Mouse (Mus musculus): ENCODE data around the gene Thap4. TPM values are rescaled to one million over a fixed set of nuclear protein-coding genes. Genes with fewer than 3 reads are reported as not detected.
"Not testable (repeated sequence)": the region's sequence is repeated elsewhere in the genome, so short reads cannot be mapped to it uniquely, and the experiment has no call there.

Thap4 gene
- total RNA-seq (2017), result 19.9 and 25.1 TPM in 2 replicates

DNA sequence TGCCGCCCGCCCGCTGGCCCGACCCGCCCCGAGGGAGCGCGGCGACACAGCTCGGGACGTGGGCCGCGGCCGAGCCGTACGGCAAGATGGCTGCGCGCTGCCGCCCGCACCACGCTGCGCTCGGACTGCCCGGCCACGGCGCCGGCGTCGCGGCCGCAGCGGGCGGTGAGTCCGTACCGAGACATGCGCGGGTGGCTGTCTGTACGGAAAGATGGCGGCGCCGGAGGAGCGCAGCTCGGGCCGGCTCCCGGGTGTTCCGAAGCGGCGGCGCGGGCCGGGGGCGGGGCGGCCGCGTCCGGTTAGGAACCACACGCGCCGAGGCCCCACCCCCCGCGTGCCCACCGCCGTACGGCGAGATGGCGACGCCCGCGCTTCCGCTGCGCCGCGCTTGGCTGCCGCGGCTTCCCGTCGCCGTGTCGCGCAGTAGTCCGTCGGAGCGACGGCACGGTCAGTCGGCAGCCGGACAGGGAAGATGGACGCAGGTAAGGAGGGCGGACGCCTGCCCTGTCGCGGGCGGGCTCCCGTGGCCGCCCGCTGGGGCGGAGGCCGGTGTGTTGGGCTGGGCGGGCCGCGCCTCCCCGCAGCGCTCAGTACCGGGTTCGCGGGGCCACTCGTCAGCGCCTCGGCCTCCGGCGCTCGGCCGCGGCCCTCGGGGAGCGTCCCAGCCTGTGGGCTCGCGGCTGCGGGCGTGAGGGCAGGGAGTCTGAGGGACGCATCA, at the start of gene Thap4:
Thap4 (minus strand) TSS at position 292 of the 718 bp plus-strand sequence.
- peak; percentile 68 to 69 for ATAC-seq (replicated peaks in 1 of 2; ENCODE audit: insufficient read depth in 1 of 2, low FRiP score in 2 of 2, low TSS enrichment in 1 of 2, low read depth in 1 of 2, poor library complexity in 2 of 2, severe bottlenecking in 2 of 2)

DNA sequence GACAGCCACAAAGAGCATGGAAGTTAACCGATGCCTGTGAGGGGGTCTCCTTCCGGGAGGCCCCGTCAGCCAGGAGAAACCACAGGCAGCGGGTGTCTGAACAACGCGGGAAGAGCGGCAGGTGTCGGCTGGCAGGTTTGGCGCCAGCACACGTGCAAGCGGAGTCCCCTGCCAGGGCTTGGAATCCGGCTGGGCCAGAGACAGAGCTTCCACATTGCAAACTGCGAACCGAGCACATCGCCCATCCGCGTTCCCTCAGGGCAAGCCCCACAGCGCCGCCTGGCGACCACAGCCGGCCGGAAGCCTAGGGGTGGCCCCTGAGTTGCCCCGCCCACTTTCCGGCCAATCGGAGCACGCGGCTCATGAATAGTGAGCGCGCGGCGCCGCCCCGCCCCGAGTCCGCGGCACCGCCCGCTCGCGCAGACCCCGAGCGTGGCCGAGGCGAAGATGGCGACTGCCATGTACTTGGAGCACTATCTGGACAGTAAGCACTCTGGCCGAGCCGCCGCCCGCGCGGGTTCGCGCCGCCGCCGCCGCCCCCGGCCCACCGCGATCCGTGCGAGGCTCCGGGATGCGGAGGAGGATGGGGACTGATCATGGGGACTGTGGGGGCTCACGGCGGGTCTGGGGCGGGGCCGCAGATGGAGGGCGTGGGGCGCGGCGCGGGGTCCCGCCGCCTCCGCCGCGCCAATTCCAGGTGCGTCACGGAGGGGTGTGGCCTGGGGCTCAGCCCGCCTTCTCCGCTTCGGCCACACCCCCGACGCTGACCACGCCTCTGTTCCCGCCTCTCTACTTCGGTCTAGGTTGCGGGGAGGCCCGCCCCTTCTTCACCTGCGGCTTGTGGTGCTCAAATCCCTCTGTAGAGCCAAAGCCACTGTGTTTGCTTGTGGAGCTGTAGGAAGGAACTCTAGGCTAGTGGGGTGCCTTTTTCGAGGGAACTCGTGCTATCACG, 49.2 kb upstream of the Thap4 start, which contains the start of gene Ing5:
Ing5 (plus strand) TSS at position 410 of the 952 bp plus-strand sequence.
- ATAC-seq (replicated peaks in 1 of 2; ENCODE audit: insufficient read depth in 1 of 2, low FRiP score in 2 of 2, low TSS enrichment in 1 of 2, low read depth in 1 of 2, poor library complexity in 2 of 2, severe bottlenecking in 2 of 2), result peak; percentile 70 to 80

DNA sequence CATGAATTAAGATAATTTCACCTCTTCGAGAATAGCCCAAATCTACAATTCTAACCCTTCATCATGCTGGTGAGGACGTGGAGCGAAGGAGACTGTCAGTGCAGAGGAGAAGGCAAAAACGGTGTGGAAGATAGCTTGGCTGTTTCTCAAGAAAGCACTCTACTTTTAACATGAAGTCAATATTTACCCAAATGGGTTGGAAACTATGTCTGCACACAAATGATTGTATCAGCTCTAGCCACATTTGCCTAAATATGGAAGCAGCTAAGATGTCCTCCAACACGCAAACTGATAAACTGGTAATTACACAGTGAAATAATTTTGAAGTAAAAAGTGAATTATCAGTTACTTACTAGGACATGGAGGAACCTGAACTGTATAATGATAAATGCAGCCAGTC, 48.1 kb upstream of the Thap4 start:
- no peak for ATAC-seq (replicated peaks in 1 of 2; ENCODE audit: insufficient read depth in 1 of 2, low FRiP score in 2 of 2, low TSS enrichment in 1 of 2, low read depth in 1 of 2, poor library complexity in 2 of 2, severe bottlenecking in 2 of 2)

DNA sequence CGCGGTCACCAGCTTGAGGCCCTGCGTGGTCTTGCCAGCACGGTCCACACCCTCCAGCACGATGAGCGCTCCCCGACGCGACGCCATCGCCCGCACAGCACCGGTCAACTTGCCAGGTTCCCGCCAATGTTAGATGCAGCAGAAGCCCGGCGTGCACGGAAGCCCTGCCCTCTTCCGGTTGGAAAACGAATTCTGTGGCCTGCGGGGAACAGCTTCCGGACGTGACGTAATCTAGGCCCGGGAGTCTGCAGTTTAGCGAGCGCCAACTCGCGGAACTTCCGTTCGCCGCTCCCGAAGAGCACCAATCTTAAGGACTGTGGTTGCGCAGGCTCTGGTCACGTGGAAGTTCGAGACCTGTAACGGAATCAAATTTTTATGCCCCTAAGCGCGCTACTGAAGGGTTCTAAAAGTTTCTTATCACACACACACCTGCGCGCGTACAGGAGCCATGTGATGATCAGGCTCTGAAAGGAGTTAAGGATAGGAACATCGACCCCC, 47.1 kb upstream of the Thap4 start, which contains the start of gene Dtymk:
Dtymk (minus strand) TSS at position 194 of the 498 bp plus-strand sequence.
- ATAC-seq (replicated peaks in 1 of 2; ENCODE audit: insufficient read depth in 1 of 2, low FRiP score in 2 of 2, low TSS enrichment in 1 of 2, low read depth in 1 of 2, poor library complexity in 2 of 2, severe bottlenecking in 2 of 2), result peak; percentile 76 to 82

DNA sequence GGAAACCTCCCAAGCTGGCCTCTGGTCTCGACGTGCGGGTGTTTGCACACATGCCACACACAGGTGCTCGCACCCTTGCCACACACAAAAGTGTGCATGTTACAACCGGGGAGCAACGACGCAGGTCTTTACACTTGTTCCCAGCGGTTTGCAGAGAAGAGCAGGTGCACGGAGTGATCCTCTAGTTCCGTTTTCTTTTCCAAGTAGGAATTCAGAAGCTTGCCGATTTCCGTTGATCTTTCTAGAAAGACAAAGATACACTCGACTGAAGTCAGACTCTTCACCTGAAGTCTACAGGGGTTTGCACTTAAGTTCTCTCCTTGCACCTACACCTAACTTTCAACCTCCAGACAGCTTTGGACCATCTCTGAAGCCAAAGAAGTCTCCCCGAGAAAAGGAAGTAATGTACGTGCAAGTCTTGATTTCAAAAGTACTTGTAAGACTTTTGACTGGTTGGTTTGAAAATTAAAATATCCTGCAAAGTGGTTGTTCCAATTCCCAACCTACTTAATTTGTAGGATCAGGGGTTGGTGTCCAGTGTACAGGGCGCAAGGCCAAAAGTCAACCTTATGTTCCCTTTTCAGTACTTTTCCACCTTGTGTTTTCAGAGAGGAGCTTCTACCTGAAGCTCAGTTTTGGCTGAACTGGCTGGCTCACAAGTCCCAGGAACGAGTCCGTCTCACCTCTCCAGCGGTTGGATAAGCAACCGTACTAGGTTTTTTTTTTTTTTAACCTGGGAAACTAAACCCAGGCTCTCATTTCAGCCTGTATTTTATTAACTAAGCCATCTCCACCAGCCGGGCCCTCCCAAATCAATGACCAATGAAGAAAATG, 46.2 kb upstream of the Thap4 start:
- ATAC-seq (replicated peaks in 1 of 2; ENCODE audit: insufficient read depth in 1 of 2, low FRiP score in 2 of 2, low TSS enrichment in 1 of 2, low read depth in 1 of 2, poor library complexity in 2 of 2, severe bottlenecking in 2 of 2), result no peak

DNA sequence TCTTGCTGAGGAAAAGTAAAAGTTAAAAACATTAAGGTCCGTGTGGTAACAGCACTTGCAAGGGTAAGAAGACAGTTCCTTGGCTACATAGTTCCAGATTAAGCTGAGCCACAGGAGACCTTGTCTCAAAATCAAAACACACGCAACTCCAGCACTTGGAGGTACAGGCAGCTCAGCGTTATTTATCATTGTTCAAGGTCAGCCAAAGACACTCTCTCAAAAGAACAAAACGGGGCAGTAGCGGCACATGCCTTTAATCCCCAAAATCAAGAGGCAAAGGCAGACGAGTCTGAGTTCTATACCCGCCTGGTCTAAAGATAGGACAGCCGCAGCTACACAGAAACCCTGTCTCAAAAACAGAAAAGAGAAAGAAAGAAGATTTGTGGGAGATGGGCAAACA, 41.2 kb upstream of the Thap4 start:
- no peak for ATAC-seq (replicated peaks in 1 of 2; ENCODE audit: insufficient read depth in 1 of 2, low FRiP score in 2 of 2, low TSS enrichment in 1 of 2, low read depth in 1 of 2, poor library complexity in 2 of 2, severe bottlenecking in 2 of 2)

DNA sequence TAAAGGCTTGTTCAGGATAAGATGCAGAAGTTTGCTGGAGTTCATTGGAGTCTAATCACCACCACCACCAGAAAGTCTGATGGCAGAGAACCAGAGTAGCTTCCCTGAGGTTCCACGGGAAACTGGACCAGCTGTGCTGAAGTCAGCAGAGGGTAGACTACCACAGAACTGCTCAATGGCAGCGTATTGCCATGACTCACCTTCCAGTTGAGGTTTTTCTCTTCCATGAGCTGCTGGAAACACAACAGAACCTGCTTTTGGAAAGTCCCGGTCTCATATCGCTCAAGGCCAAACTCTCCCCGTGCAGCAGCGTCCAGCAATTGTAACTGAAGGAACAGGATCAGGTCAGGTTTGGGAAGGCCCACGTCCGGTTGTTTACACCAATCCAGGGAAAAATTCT, 39.9 kb upstream of the Thap4 start:
- ATAC-seq (replicated peaks in 1 of 2; ENCODE audit: insufficient read depth in 1 of 2, low FRiP score in 2 of 2, low TSS enrichment in 1 of 2, low read depth in 1 of 2, poor library complexity in 2 of 2, severe bottlenecking in 2 of 2), result no peak

DNA sequence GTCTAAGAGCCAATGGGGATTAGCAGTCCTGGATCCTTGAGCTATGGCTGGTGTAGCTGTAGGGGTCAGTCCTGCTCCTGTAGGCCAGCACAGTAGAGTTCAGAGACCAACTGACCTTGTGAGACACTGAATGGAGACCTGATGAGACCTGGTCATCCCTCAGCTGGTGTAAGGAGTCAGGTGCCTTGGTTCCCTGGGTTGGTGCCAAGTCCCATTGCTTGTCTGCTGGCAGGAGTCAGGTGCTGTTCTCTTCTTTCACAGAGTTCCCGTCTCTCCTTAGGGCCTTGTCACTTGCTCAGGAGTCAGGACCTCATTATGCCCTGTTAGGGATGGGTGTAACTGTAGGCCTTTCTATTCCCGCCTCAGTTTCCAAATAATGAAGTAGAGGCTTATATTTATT, 32.2 kb upstream of the Thap4 start:
- ATAC-seq (replicated peaks in 1 of 2; ENCODE audit: insufficient read depth in 1 of 2, low FRiP score in 2 of 2, low TSS enrichment in 1 of 2, low read depth in 1 of 2, poor library complexity in 2 of 2, severe bottlenecking in 2 of 2), result no peak

DNA sequence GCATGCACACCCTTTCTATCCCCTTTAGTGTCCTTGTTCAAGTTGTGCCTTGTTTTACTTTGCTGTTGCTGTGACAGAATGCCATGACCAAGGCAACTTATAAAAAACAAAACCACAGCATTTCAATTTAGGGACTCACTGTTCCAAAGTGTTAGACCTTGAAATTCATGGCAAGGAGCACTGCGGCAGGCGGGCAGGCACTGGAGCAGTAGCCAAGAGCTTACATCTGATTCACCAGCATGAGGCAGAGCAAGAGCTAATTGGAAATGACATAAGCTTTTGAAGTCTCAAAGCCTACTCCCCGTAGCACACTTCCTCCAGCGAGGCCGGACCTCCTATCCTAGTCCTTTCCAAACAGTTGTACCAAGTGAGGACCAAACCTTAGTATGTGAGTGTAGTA, 22.0 kb upstream of the Thap4 start:
- ATAC-seq (replicated peaks in 1 of 2; ENCODE audit: insufficient read depth in 1 of 2, low FRiP score in 2 of 2, low TSS enrichment in 1 of 2, low read depth in 1 of 2, poor library complexity in 2 of 2, severe bottlenecking in 2 of 2), result no peak

DNA sequence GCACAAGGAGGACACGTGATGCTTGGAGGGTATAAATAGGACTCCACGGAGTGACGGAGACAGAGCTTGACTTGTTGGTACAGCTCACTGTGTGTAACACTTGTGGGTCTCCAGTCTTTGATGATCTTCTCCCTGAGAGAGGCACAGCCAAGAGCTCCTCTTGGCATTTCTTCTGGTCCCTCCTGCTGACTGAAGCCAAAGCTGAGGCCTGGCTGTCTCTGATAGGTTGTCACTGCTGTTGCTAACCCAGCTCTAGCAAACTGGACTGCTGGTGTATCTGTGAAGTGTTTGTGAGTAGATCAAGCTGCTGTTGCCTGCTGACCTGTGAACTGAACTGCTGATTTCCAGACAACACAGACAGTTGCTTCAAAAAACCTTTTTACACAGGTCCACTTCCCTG, 15.2 kb upstream of the Thap4 start:
- no peak for ATAC-seq (replicated peaks in 1 of 2; ENCODE audit: insufficient read depth in 1 of 2, low FRiP score in 2 of 2, low TSS enrichment in 1 of 2, low read depth in 1 of 2, poor library complexity in 2 of 2, severe bottlenecking in 2 of 2)

DNA sequence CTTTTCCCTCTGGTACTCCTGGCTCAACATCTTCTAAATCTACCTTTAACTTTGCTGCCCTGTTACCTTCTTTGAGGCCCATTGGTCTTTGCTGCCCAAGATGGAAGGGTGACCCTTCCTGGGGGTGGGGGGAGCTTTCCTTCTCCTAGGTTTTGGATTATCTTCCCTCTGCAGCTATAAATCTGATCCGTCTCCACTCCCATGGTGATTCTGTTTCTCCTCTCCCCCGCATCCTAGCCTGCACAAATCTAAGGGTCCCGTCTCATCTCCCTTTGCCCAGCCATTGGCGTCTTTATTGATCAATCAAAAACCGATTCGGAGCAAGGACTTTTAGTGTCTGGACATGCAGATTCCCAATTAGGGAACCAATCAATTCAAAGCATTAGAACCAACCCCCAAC, 12.9 kb upstream of the Thap4 start:
- ATAC-seq (replicated peaks in 1 of 2; ENCODE audit: insufficient read depth in 1 of 2, low FRiP score in 2 of 2, low TSS enrichment in 1 of 2, low read depth in 1 of 2, poor library complexity in 2 of 2, severe bottlenecking in 2 of 2), result no peak

DNA sequence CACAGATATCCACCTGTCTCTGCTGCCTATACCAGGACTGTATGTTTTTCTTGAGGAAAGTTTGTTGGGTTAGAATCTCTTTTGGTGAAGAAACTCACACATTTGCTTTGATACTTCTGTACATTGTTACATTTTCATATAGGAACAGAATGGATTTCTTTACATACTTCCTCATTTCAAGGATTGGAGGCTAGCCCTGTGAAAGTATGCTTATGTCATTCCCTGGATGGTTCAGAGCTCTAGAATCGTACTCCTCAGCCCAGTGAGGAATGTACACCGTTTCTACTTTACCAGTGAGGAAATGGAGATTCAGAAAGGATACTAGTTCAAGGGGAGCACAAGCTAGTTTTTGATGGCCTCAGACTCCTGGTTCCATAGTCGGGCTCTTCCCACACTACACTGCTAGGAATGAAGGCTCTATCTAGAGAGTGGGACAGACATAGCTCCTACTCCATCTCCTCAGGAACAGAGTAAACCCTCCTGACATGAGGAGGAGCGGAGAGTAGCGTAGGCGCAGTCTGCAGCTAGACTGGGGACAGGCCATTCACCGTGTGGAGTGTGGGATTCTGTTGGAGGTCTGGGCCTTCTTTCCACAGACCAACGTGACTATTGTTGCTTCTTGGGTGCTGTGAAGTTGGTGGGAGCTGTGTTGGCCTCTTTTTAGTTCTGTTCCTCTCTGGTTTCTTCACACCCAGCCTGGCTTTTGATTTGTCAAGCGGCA, 10.4 kb upstream of the Thap4 start:
- peak in 1 of 2 experiments; percentile 10; a peak in 1 of 4 replicates for ATAC-seq (replicated peaks in 1 of 2; ENCODE audit: insufficient read depth in 1 of 2, low FRiP score in 2 of 2, low TSS enrichment in 1 of 2, low read depth in 1 of 2, poor library complexity in 2 of 2, severe bottlenecking in 2 of 2)

DNA sequence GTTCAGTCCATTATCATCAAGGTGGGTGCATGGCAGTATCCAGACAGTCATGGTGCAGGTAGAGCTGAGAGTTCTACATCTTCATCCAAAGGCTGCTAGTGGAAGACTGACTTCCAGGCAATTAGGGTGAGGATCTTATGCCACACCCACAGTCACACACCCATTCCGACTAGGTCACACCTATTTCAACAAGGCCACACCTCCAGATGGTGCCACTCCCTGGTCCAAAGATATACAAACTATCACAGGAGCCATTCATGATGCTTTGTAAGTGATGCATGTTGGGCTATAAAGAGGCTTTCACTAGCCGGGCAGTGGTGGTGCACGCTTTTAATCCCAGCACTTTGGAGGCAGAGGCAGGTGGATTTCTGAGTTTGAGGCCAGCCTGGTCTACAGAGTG, 8.9 kb upstream of the Thap4 start:
- not testable (repeated sequence) for ATAC-seq (replicated peaks in 1 of 2; ENCODE audit: insufficient read depth in 1 of 2, low FRiP score in 2 of 2, low TSS enrichment in 1 of 2, low read depth in 1 of 2, poor library complexity in 2 of 2, severe bottlenecking in 2 of 2)

DNA sequence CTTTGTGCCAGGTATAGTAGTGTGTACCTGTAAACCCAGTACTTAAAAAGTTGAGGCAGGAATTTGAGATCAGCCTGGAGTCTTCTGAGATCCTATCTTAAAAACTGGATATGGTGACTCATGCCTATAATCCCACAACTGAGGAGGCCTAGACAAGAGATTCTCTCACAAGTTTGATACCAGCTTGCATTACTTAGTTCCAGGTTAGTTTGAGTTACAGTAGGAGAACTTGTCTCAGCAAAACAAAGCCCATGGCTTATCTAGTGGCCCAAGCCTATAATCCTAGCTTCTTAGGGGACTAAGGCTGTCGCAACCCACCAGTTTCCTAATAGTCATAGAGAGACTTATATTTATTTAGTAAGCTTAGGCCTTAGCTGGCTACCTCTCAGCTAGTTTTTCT, 5.4 kb upstream of the Thap4 start:
- ATAC-seq (replicated peaks in 1 of 2; ENCODE audit: insufficient read depth in 1 of 2, low FRiP score in 2 of 2, low TSS enrichment in 1 of 2, low read depth in 1 of 2, poor library complexity in 2 of 2, severe bottlenecking in 2 of 2), result no peak

DNA sequence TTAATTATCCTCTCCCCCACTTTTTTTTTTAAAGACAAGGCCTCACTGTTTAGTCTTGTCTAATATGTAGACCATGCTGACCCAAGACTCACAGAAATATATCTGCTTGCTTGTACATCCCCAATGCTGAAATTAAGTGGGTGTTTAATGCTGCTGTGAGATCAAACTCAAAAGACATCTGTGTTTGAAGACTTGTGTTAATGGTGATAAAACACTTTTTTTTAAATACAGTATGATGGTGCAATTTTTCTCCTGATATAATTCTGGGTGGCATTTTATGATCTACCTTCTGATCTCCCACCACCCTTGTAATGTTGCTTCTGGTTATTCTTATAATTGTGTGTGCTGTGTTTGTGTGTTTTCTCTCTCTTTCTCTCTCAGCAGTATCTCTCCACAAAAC, 1.5 kb upstream of the Thap4 start:
- no peak for ATAC-seq (replicated peaks in 1 of 2; ENCODE audit: insufficient read depth in 1 of 2, low FRiP score in 2 of 2, low TSS enrichment in 1 of 2, low read depth in 1 of 2, poor library complexity in 2 of 2, severe bottlenecking in 2 of 2)

DNA sequence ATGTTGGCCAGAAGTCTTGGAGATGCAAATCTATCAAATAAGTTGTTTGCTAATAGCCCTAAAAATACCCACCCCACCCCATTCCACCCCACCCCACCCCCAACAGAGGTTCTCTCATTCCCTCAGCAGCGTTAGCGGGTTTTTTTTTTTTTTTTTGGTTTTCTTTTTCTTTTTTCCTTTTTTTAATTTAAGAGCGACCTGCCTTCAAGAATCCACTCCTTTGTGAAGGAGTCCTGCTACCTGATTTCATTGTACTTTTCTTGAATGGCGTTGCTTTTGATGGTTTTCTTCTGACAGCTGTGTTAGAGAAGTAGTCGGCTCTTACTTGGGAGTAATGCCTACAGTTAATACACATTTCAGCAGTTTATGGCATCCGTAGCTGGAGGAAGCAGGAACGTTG, 954 bp upstream of the Thap4 start:
- no peak for ATAC-seq (replicated peaks in 1 of 2; ENCODE audit: insufficient read depth in 1 of 2, low FRiP score in 2 of 2, low TSS enrichment in 1 of 2, low read depth in 1 of 2, poor library complexity in 2 of 2, severe bottlenecking in 2 of 2)

DNA sequence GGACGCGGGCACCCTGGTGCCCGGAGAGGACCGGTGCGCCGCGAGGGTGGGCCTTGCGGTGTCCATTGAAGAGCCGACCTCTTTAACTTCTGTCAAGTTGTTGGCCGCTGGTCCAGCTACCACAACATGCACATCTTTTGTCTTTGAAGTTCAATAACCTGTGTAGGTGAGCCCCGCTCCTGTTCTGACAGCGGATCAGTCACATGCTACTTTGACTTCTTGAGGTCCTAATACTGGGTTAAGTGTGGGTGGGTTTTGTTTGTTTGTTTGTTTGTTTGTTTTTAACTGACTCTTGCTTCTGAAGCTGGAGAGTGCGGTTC, 587 bp upstream of the Thap4 start:
- no peak for ATAC-seq (replicated peaks in 1 of 2; ENCODE audit: insufficient read depth in 1 of 2, low FRiP score in 2 of 2, low TSS enrichment in 1 of 2, low read depth in 1 of 2, poor library complexity in 2 of 2, severe bottlenecking in 2 of 2)

All from hematopoietic stem cell, adult 5-6 weeks (primary cell).